Mouse (Mus musculus) embryonic facial prominence, embryonic 15.5 days (tissue): ENCODE measurements around the gene Mrpl52. TPM values are rescaled to one million over a fixed set of nuclear protein-coding genes. Genes with fewer than 3 reads are reported as not detected.

ENCODE experiments used
- polyA plus RNA-seq: library from polyadenylated mRNA; unstranded; fragments of >200 nt; fragmentation: Nextera tagmentation; extraction: Ambion mirVana; gene quantifications from 2 replicates; pipeline ENCODE4 v1.2.1, GENCODE M21; 2015

Mrpl52 gene
- polyA plus RNA-seq, 1 experiment from 2014 or later, result 228 TPM

Other genes starting within 250 kb of the Mrpl52 start
- gene Dad1, start 172.8 kb upstream of the Mrpl52 start, polyA plus RNA-seq, result 396 and 402 TPM in 2 replicates
- gene Abhd4, start 172.7 kb upstream of the Mrpl52 start, polyA plus RNA-seq, result 58.5 and 66.7 TPM in 2 replicates
- gene Olfr49, start 142.0 kb upstream of the Mrpl52 start, polyA plus RNA-seq, result 0.09 TPM in 1 of 2 replicates, not detected in the other
- gene Oxa1l, start 66.1 kb upstream of the Mrpl52 start, polyA plus RNA-seq, result 39.1 and 44.4 TPM in 2 replicates
- 8.1 and 9.3 TPM in 2 replicates for gene Slc7a7, start 9.1 kb upstream of the Mrpl52 start, polyA plus RNA-seq
- gene Mmp14, start 4.7 kb downstream of the Mrpl52 start, polyA plus RNA-seq, result 253 and 259 TPM in 2 replicates
- gene Lrp10, start 37.2 kb downstream of the Mrpl52 start, polyA plus RNA-seq, result 48.1 and 49.3 TPM in 2 replicates
- gene Rem2, start 49.2 kb downstream of the Mrpl52 start, polyA plus RNA-seq, result 3.4 and 3.9 TPM in 2 replicates
- gene Prmt5, start 90.6 kb downstream of the Mrpl52 start, polyA plus RNA-seq, result 71.2 and 74.9 TPM in 2 replicates
- 49.8 and 52.3 TPM in 2 replicates for gene Haus4, start 127.7 kb downstream of the Mrpl52 start, polyA plus RNA-seq
- gene Ajuba, start 150.6 kb downstream of the Mrpl52 start, polyA plus RNA-seq, result 49.4 and 60.2 TPM in 2 replicates
- gene 4931414P19Rik, start 179.1 kb downstream of the Mrpl52 start, polyA plus RNA-seq, result 7.8 and 9.3 TPM in 2 replicates
- 364 and 368 TPM in 2 replicates for gene Psmb5, start 191.1 kb downstream of the Mrpl52 start, polyA plus RNA-seq
- 0.16 TPM in 1 of 2 replicates, not detected in the other for gene Psmb11, start 194.5 kb downstream of the Mrpl52 start, polyA plus RNA-seq
- not detected in 2 replicates for gene Gm17606, start 214.0 kb downstream of the Mrpl52 start, polyA plus RNA-seq
- gene Cdh24, start 214.5 kb downstream of the Mrpl52 start, polyA plus RNA-seq, result 4.5 and 4.8 TPM in 2 replicates